Mouse (Mus musculus): ENCODE measurements around the gene Gm3336.

DNA sequence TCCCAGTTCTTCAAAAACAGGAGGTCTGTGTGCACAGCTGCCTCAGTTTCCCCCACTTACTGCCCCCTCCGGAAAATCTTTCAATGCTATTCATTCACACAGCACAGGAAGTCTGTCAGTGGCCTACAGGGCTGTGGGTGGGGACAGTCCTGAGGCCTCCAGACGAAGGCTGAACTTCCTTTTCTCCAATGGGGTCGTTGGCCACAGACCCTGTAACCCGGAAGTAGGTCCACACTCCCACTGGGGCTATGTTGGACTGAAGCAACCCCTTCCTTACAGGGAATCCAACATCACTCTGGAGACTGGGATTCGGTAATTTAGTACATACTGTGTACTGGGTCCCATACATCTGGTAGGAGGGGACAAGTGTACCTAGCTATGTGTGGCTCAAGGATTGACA is 24.7 kb upstream of the Gm3336 start:
- no peak for TF ChIP-seq GATA1 (IDR thresholded peaks at IDR 0.05; ENCODE audit: borderline replicate concordance, low read length)
- TF ChIP-seq FLI1 (IDR thresholded peaks at IDR 0.05; ENCODE audit: low read length) = no peak
